Mouse (Mus musculus) CH12.LX (cell line): ENCODE measurements around the gene Rnf169.

ENCODE experiments used
- CTCF ChIP-seq, 2 experiments: IDR thresholded peaks in 1 of 2; conservative IDR thresholded peaks in 1 of 2; 2 replicates each; pipeline ENCODE4 v1.5.1; 2011 to 2012; ENCODE audit warnings: low read depth in 2 of 2, low read length in 2 of 2, improper control_type of control experiment in 1 of 2, inconsistent platforms in 1 of 2, mild to moderate bottlenecking in 1 of 2, moderate library complexity in 1 of 2
- MAFK ChIP-seq: IDR thresholded peaks from 2 replicates; pipeline ENCODE4 v1.6.1; 2011; ENCODE audit warnings: low read length, improper control_type of control experiment; ENCODE audit not compliant: insufficient replicate concordance
- MAX ChIP-seq: IDR thresholded peaks from 2 replicates; pipeline ENCODE4 v1.6.1; 2011; ENCODE audit warnings: low read length, improper control_type of control experiment
- MXI1 ChIP-seq: IDR thresholded peaks from 2 replicates; pipeline ENCODE4 v1.6.1; 2011; ENCODE audit warnings: mild to moderate bottlenecking, low read depth, low read length, improper control_type of control experiment
- MYC ChIP-seq: IDR thresholded peaks from 2 replicates; pipeline ENCODE4 v1.6.1; 2011; ENCODE audit warnings: low read depth, mild to moderate bottlenecking, improper control_type of control experiment, low read length
- NELFE ChIP-seq: IDR thresholded peaks from 2 replicates; pipeline ENCODE4 v1.6.1; 2011; ENCODE audit warnings: low read depth, low read length, improper control_type of control experiment
- POLR2A ChIP-seq: IDR thresholded peaks from 2 replicates; pipeline ENCODE4 v1.6.1; 2011; ENCODE audit warnings: low read depth, mild to moderate bottlenecking, improper control_type of control experiment, low read length
- ZKSCAN1 ChIP-seq: IDR thresholded peaks from 2 replicates; pipeline ENCODE4 v1.6.1; 2012; ENCODE audit warnings: low read depth, inconsistent platforms, low read length, improper control_type of control experiment, borderline replicate concordance
- ZNF384 ChIP-seq: IDR thresholded peaks from 2 replicates; pipeline ENCODE4 v1.6.1; 2012; ENCODE audit warnings: low read depth, low read length, improper control_type of control experiment, inconsistent platforms

DNA sequence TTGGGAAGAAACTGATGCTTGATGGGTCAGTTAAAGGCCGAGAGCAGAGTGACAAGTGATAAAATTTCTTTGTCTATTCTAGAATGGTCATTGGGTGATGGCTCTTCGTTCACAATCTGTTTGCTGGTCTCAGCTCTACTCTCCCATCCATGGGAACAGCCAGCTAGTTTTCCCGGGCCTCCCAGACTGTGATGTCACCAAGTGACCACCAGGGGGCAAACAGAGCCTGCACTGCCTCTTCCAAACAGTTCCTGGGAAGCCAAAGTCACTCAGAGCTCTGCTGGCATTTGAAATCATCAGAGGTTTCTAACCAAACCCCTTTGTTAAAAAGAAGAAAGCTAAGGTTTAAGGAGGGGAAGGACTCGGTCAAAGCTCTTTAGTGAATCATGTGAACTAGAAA lies 8.5 kb upstream of the Rnf169 start:
- TF ChIP-seq NELFE, result no peak
- no peak for TF ChIP-seq ZNF384
- TF ChIP-seq ZKSCAN1, result no peak
- TF ChIP-seq CTCF (conservative IDR thresholded peaks at IDR 0.05 in 1 of 2, IDR thresholded peaks at IDR 0.05 in 1 of 2; ENCODE audit: low read depth in 2 of 2, low read length in 2 of 2), result peak; percentile 58 to 87
- TF ChIP-seq MYC, result no peak
- TF ChIP-seq MXI1, result no peak
- TF ChIP-seq POLR2A, result no peak
- no peak for TF ChIP-seq MAX
- no peak for TF ChIP-seq MAFK
